Mouse (Mus musculus) lung, embryonic 14.5 days (tissue): ENCODE results near the gene Tmem240. TPM values are rescaled to one million over a fixed set of nuclear protein-coding genes. Genes with fewer than 3 reads are reported as not detected.

Experiments used
- ATAC-seq: fragments of 200-750 bp; cut with Nextera tagmentation; 2 replicates; pipeline ENCODE4 v1.8.0; 2017; ENCODE audit warnings: mild to moderate bottlenecking, moderate TSS enrichment, moderate library complexity; ENCODE audit not compliant: insufficient read depth
- DNase-seq: peaks from one replicate; pipeline ENCODE4 v3.0.0-alpha.2; 2015
- H3K27ac ChIP-seq: fragments of 300-500 bp; sonication (generic); 2 replicates; pipeline ENCODE4 v1.5.1; 2014; ENCODE audit warnings: low read depth, mild to moderate bottlenecking, moderate library complexity
- H3K27me3 ChIP-seq: fragments of 300-500 bp; sonication (generic); 2 replicates; pipeline ENCODE4 v1.6.1; 2014; ENCODE audit warnings: low read length, control low read depth; ENCODE audit not compliant: insufficient read depth
- H3K36me3 ChIP-seq: fragments of 300-500 bp; sonication (generic); 2 replicates; pipeline ENCODE4 v1.6.1; 2014; ENCODE audit warnings: control low read depth; ENCODE audit not compliant: insufficient read depth
- H3K4me1 ChIP-seq: fragments of 300-500 bp; sonication (generic); 2 replicates; pipeline ENCODE4 v1.6.1; 2014; ENCODE audit warnings: antibody characterized with exemption, control low read depth; ENCODE audit not compliant: insufficient read depth
- H3K4me2 ChIP-seq: fragments of 300-500 bp; sonication (generic); 2 replicates; pipeline ENCODE4 v1.6.1; 2014; ENCODE audit warnings: mild to moderate bottlenecking
- H3K4me3 ChIP-seq: fragments of 300-500 bp; sonication (generic); 2 replicates; pipeline ENCODE4 v1.5.1; 2014; ENCODE audit warnings: low read depth, low read length
- H3K9ac ChIP-seq: fragments of 300-500 bp; sonication (generic); 2 replicates; pipeline ENCODE4 v1.6.1; 2014
- H3K9me3 ChIP-seq: fragments of 300-500 bp; sonication (generic); 2 replicates; pipeline ENCODE4 v1.6.1; 2016; ENCODE audit warnings: low read depth, low read length, control low read depth
- CTCF ChIP-seq: IDR thresholded peaks from 2 replicates; pipeline ENCODE4 v1.5.1; 2016; ENCODE audit warnings: antibody characterized with exemption, low read depth
- WGBS: fragments of 180-500 bp; shearing (Covaris S2); extraction: QIAGEN DNeasy Blood & Tissue Kit; methylation state at CpG from one replicate; pipeline ENCODE4 v1.1.7; 2014; 5-methylcytosine and 5-hydroxymethylcytosine counted together
- polyA plus RNA-seq: library from polyadenylated mRNA; unstranded; fragments of >200 nt; fragmentation: Nextera tagmentation; extraction: Ambion mirVana; gene quantifications from 2 replicates; pipeline ENCODE4 v1.2.1, GENCODE M21; 2014

The Tmem240 gene
- polyA plus RNA-seq, 1 experiment from 2014 or later: 0.86 TPM

- no peak for ATAC-seq
- 92% methylated on average over 8 of the region's 8 CpGs for WGBS
Observed at GRCm38 (mm10) chr4:155744474-155744873, 9.9 kb downstream of the Tmem240 start.

GRCm38 (mm10) chr4:155745136-155745535 lies 10.5 kb downstream of the Tmem240 start:
- WGBS: 92% methylated on average over 5 of the region's 5 CpGs
- H3K36me3 ChIP-seq: peaks cover 96% of the 10 kb centered on the region
- no peak overlapping the region for H3K27ac ChIP-seq
- no peaks in the 10 kb centered on the region for H3K9me3 ChIP-seq
- H3K9ac ChIP-seq: no peak overlapping the region
- H3K4me3 ChIP-seq: no peak overlapping the region
- no peaks in the 10 kb centered on the region for H3K4me1 ChIP-seq
- DNase-seq (no peak), ATAC-seq (no peak)
- H3K4me2 ChIP-seq: no peak overlapping the region
- no peak for TF ChIP-seq CTCF
- no peaks in the 10 kb centered on the region for H3K27me3 ChIP-seq

More at GRCm38 (mm10) chr4:155744474-155744873, 9.9 kb downstream of the Tmem240 start:
- H3K27ac ChIP-seq: no peak overlapping the region
- no peak for DNase-seq
- no peak overlapping the region for H3K4me3 ChIP-seq
- H3K9ac ChIP-seq: no peak overlapping the region
- H3K9me3 ChIP-seq: no peaks in the 10 kb centered on the region
- peaks cover 96% of the 10 kb centered on the region for H3K36me3 ChIP-seq
- H3K27me3 ChIP-seq: no peaks in the 10 kb centered on the region
- H3K4me1 ChIP-seq: no peaks in the 10 kb centered on the region
- no peak for TF ChIP-seq CTCF
- no peak overlapping the region for H3K4me2 ChIP-seq

GRCm38 (mm10) chr4:155746036-155746548 lies 11.5 kb downstream of the Tmem240 start:
- WGBS: 81% methylated on average over 8 of the region's 8 CpGs
- Histone ChIP-seq H3K36me3 (peaks cover 96% of the 10 kb centered on the region), H3K4me1 (no peaks in the 10 kb centered on the region), H3K27ac (no peak overlapping the region), H3K27me3 (no peaks in the 10 kb centered on the region), H3K4me2 (no peak overlapping the region), H3K9ac (no peak overlapping the region), H3K4me3 (no peak overlapping the region), H3K9me3 (no peaks in the 10 kb centered on the region)
- no peak for TF ChIP-seq CTCF
- DNase-seq: no peak
- no peak for ATAC-seq

GRCm38 (mm10) chr4:155746575-155747490 lies 12.2 kb downstream of the Tmem240 start:
- Histone ChIP-seq H3K36me3 (peaks cover 96% of the 10 kb centered on the region), H3K27ac (no peak overlapping the region), H3K4me3 (no peak overlapping the region), H3K4me1 (no peaks in the 10 kb centered on the region), H3K4me2 (no peak overlapping the region), H3K9ac (no peak overlapping the region), H3K27me3 (no peaks in the 10 kb centered on the region), H3K9me3 (no peaks in the 10 kb centered on the region)
- 85% methylated on average over 17 of the region's 17 CpGs for WGBS
- no peak for TF ChIP-seq CTCF
- ATAC-seq (no peak), DNase-seq (no peak)

GRCm38 (mm10) chr4:155757011-155757410 lies 22.4 kb downstream of the Tmem240 start:
- TF ChIP-seq CTCF: no peak
- Histone ChIP-seq H3K36me3 (peaks cover 51% of the 10 kb centered on the region), H3K4me3 (no peak overlapping the region), H3K27me3 (no peaks in the 10 kb centered on the region), H3K27ac (no peak overlapping the region), H3K4me2 (no peak overlapping the region), H3K9ac (no peak overlapping the region), H3K9me3 (no peaks in the 10 kb centered on the region), H3K4me1 (peaks cover 10% of the 10 kb centered on the region)
- DNase-seq (no peak), ATAC-seq (no peak)
- 93% methylated on average over 12 of the region's 12 CpGs for WGBS

GRCm38 (mm10) chr4:155759862-155760612 lies 25.4 kb downstream of the Tmem240 start:
- H3K27ac ChIP-seq: peak overlapping the region; percentile 36; the same call in 1 of the 2 replicates
- WGBS: 1% methylated on average over 10 of the region's 10 CpGs
- H3K4me2 ChIP-seq: peak overlapping the region; percentile 84
- peak; percentile 51 for TF ChIP-seq CTCF
- H3K27me3 ChIP-seq: no peaks in the 10 kb centered on the region
- peak; percentile 68 for DNase-seq
- H3K4me1 ChIP-seq: peaks cover 10% of the 10 kb centered on the region
- H3K36me3 ChIP-seq: peaks cover 23% of the 10 kb centered on the region
- ATAC-seq: no peak; the same call in 1 of the 2 replicates
- H3K9ac ChIP-seq: peak overlapping the region; percentile 75
- H3K9me3 ChIP-seq: no peaks in the 10 kb centered on the region
- H3K4me3 ChIP-seq: peak overlapping the region; percentile 91
